Mouse (Mus musculus) inflammation-experienced regulatory T-cells, adult 6 months (primary cell): ENCODE measurements around the gene Snrnp70. TPM values are rescaled to one million over a fixed set of nuclear protein-coding genes. Genes with fewer than 3 reads are reported as not detected.

Experiments used
- ATAC-seq: one replicate; pipeline ENCODE4 v1.8.0; 2017
- polyA plus RNA-seq, 3 experiments: library from polyadenylated mRNA; unstranded; fragments of 100-300 nt; shearing (Covaris generic); gene quantifications; one replicate each; pipeline ENCODE4 v1.2.1; 2017

The Snrnp70 gene
- polyA plus RNA-seq, 3 experiments from 2014 or later, result 72.4 to 131 (median 77.7) TPM

- no peak for ATAC-seq
Observed at GRCm38 (mm10) chr7:45336319-45336718, 59.2 kb downstream of the Snrnp70 start.

GRCm38 (mm10) chr7:45335056-45335455 lies 60.5 kb downstream of the Snrnp70 start, which contains the start of gene Hrc:
Hrc (plus strand) TSS chr7:45335290.
- ATAC-seq, result no peak

GRCm38 (mm10) chr7:45334605-45335004 lies 60.9 kb downstream of the Snrnp70 start:
- no peak for ATAC-seq

GRCm38 (mm10) chr7:45333431-45333982 lies 62.0 kb downstream of the Snrnp70 start, which contains the start of gene Trpm4:
Trpm4 (minus strand) TSS chr7:45333780.
- ATAC-seq, result peak; percentile 88

GRCm38 (mm10) chr7:45332685-45333425 lies 62.7 kb downstream of the Snrnp70 start:
- peak; percentile 38 for ATAC-seq

- ATAC-seq, result no peak
Observed at GRCm38 (mm10) chr7:45331502-45331901, 64.0 kb downstream of the Snrnp70 start.

DNA sequence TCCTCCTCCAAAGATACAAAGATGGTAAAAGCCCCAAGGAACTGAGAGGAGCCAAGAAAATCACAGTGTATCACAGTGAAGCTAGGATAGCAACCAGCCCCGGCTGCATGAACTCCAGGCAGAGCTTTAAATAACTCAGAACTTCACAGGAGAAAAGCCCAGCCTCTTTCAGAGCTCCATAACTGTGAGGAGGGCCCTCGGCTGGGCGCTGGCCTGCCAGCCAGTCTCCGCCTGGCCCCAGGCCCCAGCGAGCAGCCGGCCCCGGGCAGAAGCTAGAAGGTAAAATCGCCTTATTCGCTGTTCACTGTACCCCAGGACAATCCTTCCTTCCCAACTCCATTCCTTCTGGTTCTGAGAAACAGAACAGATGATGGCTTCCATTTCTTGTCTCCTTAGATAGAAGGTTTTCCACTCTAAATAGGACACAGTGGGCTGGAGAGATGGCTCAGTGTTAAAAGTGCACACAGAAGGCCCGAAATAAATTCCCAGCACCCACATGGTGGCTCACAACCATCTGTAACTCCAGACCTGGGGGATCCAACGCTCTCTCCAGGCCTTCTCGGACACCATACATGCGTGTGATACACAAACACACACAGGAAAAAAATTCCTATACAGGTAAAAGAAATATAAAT lies 66.6 kb downstream of the Snrnp70 start:
- ATAC-seq, result no peak

Other genes starting within 250 kb of the Snrnp70 start
- gene Pih1d1, start 241.4 kb downstream of the Snrnp70 start, polyA plus RNA-seq, result 10 to 100 TPM; 42.9 to 50.6 (median 50.5) TPM
- gene Aldh16a1, start 241.2 kb downstream of the Snrnp70 start, polyA plus RNA-seq, result 10 to 100 TPM; 15.2 to 32.1 (median 26.6) TPM
- under 1 TPM in 1 of 3 experiments, not detected in 2; 0.16 TPM for gene Slc17a7, start 231.8 kb downstream of the Snrnp70 start, polyA plus RNA-seq
- not detected for gene Gfy, start 216.2 kb downstream of the Snrnp70 start, polyA plus RNA-seq
- not detected for gene Pth2, start 214.7 kb downstream of the Snrnp70 start, polyA plus RNA-seq
- under 1 TPM in 1 of 3 experiments, not detected in 2; 0.24 TPM for gene Ccdc155, start 190.8 kb downstream of the Snrnp70 start, polyA plus RNA-seq
- gene Dkkl1, start 183.6 kb downstream of the Snrnp70 start, polyA plus RNA-seq, result 10 to 100 TPM; 17.5 to 50.4 (median 28.3) TPM
- gene Tead2, start 180.0 kb downstream of the Snrnp70 start, polyA plus RNA-seq, result 1 to 10 TPM; 2.0 to 4.2 (median 3.2) TPM
- 100 to 1,000 TPM; 390 to 554 (median 476) TPM for gene Cd37, start 156.6 kb downstream of the Snrnp70 start, polyA plus RNA-seq
- not detected for gene Slc6a16, start 154.7 kb downstream of the Snrnp70 start, polyA plus RNA-seq
- gene Slc6a21, start 118.2 kb downstream of the Snrnp70 start, polyA plus RNA-seq, result under 1 TPM in 1 of 3 experiments, not detected in 2; 0.50 TPM
- 10 to 100 TPM; 17.2 to 21.7 (median 19.3) TPM for gene Trpm4, start 62.0 kb downstream of the Snrnp70 start, polyA plus RNA-seq
- gene Hrc, start 60.5 kb downstream of the Snrnp70 start, polyA plus RNA-seq, result not detected
- under 1 TPM in 2 of 3 experiments, not detected in 1; 0.19 to 0.60 TPM for gene Ppfia3, start 28.7 kb downstream of the Snrnp70 start, polyA plus RNA-seq
- gene Lin7b, start 25.2 kb downstream of the Snrnp70 start, polyA plus RNA-seq, result not detected
- gene Kcna7, start 9.9 kb upstream of the Snrnp70 start, polyA plus RNA-seq, result not detected
- under 1 TPM in 2 of 3 experiments, not detected in 1; 0.31 to 0.34 TPM for gene Ntf5, start 18.0 kb upstream of the Snrnp70 start, polyA plus RNA-seq
- not detected for gene Lhb, start 25.1 kb upstream of the Snrnp70 start, polyA plus RNA-seq
- gene Gys1, start 39.1 kb upstream of the Snrnp70 start, polyA plus RNA-seq, result 1 to 10 TPM; 6.7 to 10.0 (median 9.7) TPM
- gene Ruvbl2, start 42.4 kb upstream of the Snrnp70 start, polyA plus RNA-seq, result 10 to 100 TPM; 36.7 to 48.4 (median 43.8) TPM
- gene Ftl1, start 64.1 kb upstream of the Snrnp70 start, polyA plus RNA-seq, result 1,000 to 10,000 TPM; 1,271 to 2,003 (median 1,772) TPM
- 100 to 1,000 TPM; 138 to 175 (median 143) TPM for gene Bax, start 71.2 kb upstream of the Snrnp70 start, polyA plus RNA-seq
- 1 to 10 TPM in 1 of 3 experiments, under 1 TPM in 2; 0.23 to 1.8 (median 0.29) TPM for gene Tulp2, start 86.1 kb upstream of the Snrnp70 start, polyA plus RNA-seq
- gene Gm45808, start 91.1 kb upstream of the Snrnp70 start, polyA plus RNA-seq, result not detected
- gene Dhdh, start 93.1 kb upstream of the Snrnp70 start, polyA plus RNA-seq, result 1 to 10 TPM; 1.0 to 1.1 (median 1.1) TPM
- 100 to 1,000 TPM; 119 to 153 (median 121) TPM for gene Nucb1, start 114.7 kb upstream of the Snrnp70 start, polyA plus RNA-seq
- 10 to 100 TPM; 30.4 to 76.6 (median 56.4) TPM for gene Ppp1r15a, start 130.5 kb upstream of the Snrnp70 start, polyA plus RNA-seq
- under 1 TPM; 0.36 to 0.78 (median 0.53) TPM for gene Plekha4, start 130.6 kb upstream of the Snrnp70 start, polyA plus RNA-seq
- gene Hsd17b14, start 159.2 kb upstream of the Snrnp70 start, polyA plus RNA-seq, result under 1 TPM; 0.82 to 0.95 (median 0.91) TPM
- 10 to 100 TPM; 33.2 to 54.7 (median 51.4) TPM for gene Bcat2, start 174.4 kb upstream of the Snrnp70 start, polyA plus RNA-seq
- gene Fgf21, start 219.7 kb upstream of the Snrnp70 start, polyA plus RNA-seq, result not detected
- gene Fut1, start 221.5 kb upstream of the Snrnp70 start, polyA plus RNA-seq, result not detected
- not detected for gene Izumo1, start 226.1 kb upstream of the Snrnp70 start, polyA plus RNA-seq
- under 1 TPM in 1 of 3 experiments, not detected in 2; 0.17 TPM for gene Rasip1, start 231.7 kb upstream of the Snrnp70 start, polyA plus RNA-seq
- gene Mamstr, start 244.2 kb upstream of the Snrnp70 start, polyA plus RNA-seq, result not detected